Mouse (Mus musculus) kidney, adult 2 months (tissue): Measurements from ENCODE around the gene Ccnk.

Experiments used
- CTCF ChIP-seq: fragments of 200-500 bp; conservative IDR thresholded peaks from 2 replicates; pipeline ENCODE4 v1.5.1; 2011; ENCODE audit warnings: low read depth, mild to moderate bottlenecking, control low read depth, low read length, moderate library complexity, mixed read lengths; ENCODE audit not compliant: insufficient read depth, insufficient read length
- POLR2A ChIP-seq: fragments of 200-500 bp; IDR thresholded peaks from one replicate; pipeline ENCODE4 v1.6.1; 2011; ENCODE audit warnings: low read depth, low read length, control low read depth

GRCm38 (mm10) chr12:108225781-108226180 lies 46.4 kb downstream of the Ccnk start:
- TF ChIP-seq POLR2A (no peak), CTCF (no peak)
